ENCODE assay signal across 9 mouse cellular contexts in genomic region chr2:29879964-29880830, GRCm38 (mm10). TPM values are rescaled to one million over a fixed set of nuclear protein-coding genes. Genes with fewer than 3 reads are reported as not detected.
DNase-seq lines count a peak whose midpoint lies in the region.
"Had no signal": no experiment of that assay in that cellular context is flagged by ENCODE, and none has a peak within 500 bp of the region (broad histone marks: within the 10 kb centered on the region; RNA-seq: fewer than 3 reads in every experiment).

No protein-coding gene starts in this region.

- peak; percentile 39 to 50 for DNase-seq in left cerebral cortex, adult 18-20 months (ENCODE audit: low spot score in 2 of 2)
- DNase-seq in left cerebral cortex, adult 11 months (ENCODE audit: low spot score) = no peak
- DNase-seq in 3T3-L1 (ENCODE audit: low read depth, low spot score) (peak; percentile 93), ES-CJ7 (ENCODE audit: low read depth, low spot score) (peak; percentile 58)
- peak; percentile 89 for DNase-seq in brain, adult 2 months (ENCODE audit: low read depth, low spot score)
- DNase-seq in natural killer cell, adult 2 months (ENCODE audit: low spot score in 2 of 2) = no peak
- DNase-seq in thymus, postnatal 10 days (ENCODE audit: low spot score in 2 of 2) = no peak
- DNase-seq: kidney, postnatal 36 days; retina, postnatal 1 day had no signal

RNA-seq across cellular contexts. Expression of gene Odf2, which starts 8.8 kb away (rescaled TPM):
- 10 to 100 TPM; 84.6 to 94.6 TPM for total RNA-seq in left cerebral cortex, adult 18-20 months (2021)

RNA-seq across cellular contexts. Expression of gene Cercam, which starts 11.2 kb away (rescaled TPM):
- 1 to 10 TPM; 7.4 to 9.9 TPM for total RNA-seq in left cerebral cortex, adult 18-20 months (2021)

RNA-seq across cellular contexts. Expression of gene Gle1, which starts 55.0 kb away (rescaled TPM):
- total RNA-seq in left cerebral cortex, adult 18-20 months (2021) = 10 to 100 TPM; 44.0 to 49.5 TPM

Comparison
In these comparisons a context has a peak if more than half of its experiments do, and no peak if none do; other contexts are left out.
1. DNase-seq: peak in left cerebral cortex, adult 18-20 months (2 of 2), 3T3-L1 (single experiment), ES-CJ7 (single experiment) and brain, adult 2 months (single experiment); none in left cerebral cortex, adult 11 months (single experiment), natural killer cell, adult 2 months (0 of 2) and thymus, postnatal 10 days (0 of 2).